Mouse (Mus musculus): Measurements from ENCODE around the gene Acoxl.

Acoxl gene

DNA sequence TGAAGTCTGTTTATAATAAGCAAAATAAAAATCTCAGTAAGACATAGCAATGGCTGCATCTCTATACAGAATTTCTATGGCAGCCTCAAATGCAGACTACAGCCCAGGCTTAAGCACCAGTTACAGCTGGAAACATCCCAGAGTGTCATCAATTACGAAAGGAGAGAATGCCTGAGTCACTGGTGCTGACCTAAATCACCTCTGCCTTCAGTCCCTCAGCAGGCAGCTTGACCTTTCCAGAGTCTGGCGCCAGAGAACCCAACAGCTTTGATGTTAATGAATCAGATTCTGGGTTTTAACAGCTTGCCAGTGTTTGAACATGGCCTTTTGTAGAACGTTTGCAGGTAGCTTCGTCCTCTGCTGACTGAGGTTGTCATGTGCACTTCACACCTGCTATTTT is 193.4 kb downstream of the Acoxl start:
- DNase-seq (ENCODE audit: low read depth, low spot score) = peak; percentile 12

DNA sequence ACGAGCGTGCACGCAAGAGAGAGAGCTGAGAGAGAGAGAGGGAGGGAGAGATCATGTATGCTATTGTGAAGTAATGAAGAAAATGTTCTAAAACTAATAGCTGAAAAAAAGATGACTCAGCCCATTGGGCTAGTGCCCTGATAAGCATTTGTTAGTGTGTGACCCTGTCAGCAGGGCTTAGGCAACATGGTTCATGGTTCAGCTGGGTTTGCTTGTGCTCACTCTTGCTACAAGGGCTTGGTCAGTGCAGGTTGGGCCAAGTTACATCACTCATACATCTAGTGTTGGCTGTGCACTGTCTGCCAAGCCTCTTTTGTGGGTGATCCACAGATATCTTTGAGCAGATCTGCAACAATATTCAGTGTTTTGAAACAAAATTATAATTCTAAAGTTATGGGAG is 194.8 kb downstream of the Acoxl start:
- no peak for DNase-seq (ENCODE audit: low read depth, low spot score)

DNA sequence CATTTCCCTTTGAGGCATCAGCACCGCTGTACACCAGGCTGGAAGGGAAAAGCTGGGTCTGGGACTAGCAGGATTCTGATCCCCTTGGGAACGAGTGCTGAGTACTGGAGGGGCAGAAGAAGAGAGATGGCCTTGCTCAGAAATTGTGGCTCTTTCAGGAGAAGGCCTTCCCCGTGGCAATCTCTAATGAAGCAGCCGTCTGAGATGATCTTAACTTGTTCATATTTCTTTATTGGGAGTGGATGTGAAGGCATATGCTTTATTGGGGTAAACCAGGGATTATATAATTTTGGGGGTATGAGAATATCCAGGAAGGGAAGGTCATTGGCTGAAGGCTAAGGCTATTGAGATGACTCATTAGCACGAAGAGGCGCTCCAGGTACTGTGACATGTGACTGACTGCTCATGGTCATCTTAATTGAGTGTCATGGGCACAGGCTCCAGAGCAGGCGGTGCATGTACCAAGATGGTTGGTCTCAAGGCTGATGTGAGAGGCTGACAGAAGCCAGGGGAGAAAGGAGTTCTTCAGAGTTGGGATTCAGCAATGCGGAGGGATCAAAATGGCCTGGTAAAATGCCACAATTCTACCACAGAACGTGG is 195.5 kb downstream of the Acoxl start:
- DNase-seq (ENCODE audit: low read depth, low spot score) = no peak

DNA sequence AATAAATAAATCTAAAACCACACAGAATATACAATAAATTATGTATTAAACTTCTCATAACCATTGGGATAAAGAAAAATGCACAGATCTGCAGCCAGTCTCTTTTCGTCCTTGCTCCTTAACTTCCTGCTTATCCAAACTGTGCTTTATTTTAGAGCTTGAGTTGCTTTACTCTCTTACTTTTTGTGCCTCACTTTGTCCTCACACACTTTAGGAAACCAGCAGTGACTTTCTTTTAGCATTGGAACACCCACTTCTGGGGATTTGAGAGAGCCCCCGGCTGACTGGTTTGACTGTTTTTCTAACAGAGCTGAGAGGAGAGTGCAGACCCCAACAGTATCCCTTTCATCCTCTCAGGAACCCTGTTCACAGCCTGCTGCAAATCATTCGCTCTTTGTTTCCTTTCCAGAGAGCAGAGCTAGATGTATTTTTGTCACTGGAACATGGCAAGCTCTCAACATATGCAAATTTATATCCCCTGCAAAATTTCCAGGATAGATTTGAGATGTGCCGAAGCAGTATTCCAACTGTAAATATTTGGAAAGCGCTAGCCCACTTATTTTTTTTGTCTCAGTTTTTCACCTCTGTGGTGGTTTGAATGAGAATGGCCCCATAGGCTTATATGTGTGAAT is 199.7 kb downstream of the Acoxl start:
- DNase-seq (ENCODE audit: low read depth, low spot score) = no peak

DNA sequence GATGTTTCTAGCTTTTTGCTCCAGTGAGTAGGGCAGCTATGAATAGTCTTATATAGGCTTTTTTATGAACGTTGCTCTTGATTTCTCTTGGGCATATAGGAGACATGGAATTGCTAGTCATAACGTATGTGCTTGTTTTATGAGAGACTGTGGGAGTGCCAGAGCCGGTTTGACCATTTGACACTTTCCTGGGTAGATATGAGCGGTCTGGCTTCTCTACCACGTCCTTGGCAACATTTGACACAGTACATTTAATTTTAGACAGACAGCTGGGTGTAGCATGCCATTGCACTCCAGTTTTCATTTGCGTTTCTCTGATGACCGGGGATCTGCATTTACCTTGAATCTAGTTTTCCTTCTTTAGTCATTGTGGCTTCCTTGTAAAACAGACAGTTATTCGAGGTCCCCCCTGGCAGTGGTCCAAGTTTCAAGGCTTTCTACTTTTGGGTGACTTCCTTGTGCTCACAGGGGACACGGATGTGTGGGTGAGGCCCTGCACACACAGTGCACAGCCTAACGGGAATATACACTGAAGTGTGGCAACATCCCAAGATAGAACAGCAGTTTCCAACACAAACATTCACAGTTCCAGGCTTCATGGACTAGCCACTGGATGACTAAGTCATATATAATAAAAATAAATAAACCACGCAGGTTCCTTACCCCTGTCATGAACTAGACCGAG is 202.5 kb downstream of the Acoxl start:
- no peak for DNase-seq (ENCODE audit: low read depth, low spot score)

DNA sequence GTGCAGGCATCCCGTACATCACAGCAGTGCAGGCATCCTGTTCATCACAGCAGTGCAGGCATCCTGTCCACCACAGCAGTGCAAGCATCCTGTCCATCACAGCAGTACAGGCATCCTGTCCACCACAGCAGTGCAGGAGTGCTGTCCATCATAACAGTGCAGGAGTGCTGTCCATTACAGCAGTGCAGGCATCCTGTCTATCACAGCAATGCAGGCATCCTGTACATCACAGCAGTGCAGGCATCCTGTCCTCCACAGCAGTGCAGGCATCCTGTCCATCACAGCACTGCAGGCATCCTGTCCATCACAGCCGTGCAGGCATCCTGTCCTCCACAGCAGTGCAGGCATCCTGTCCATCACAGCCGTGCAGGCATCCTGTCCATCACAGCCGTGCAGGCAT is 207.8 kb downstream of the Acoxl start:
- no peak for DNase-seq (ENCODE audit: low read depth, low spot score)

DNA sequence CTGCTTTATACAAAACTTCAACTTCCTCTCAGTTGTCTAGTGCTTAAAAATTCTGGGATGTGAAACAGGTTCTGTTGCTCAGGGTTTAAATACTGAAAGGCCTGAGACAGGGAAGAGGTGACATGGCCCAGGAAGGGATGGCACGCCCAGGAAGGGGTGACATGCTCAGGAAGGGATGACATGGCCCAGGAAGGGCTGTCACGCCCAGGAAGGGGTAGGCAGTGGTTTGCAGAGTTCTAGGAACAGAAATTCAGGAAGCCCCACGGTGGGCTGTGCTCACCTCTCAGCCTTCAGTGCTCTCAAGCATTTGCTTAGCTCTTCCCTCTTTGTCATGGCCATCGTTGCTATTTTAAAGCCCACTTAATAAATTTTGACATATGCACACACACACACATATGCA is 216.2 kb downstream of the Acoxl start:
- DNase-seq (ENCODE audit: low read depth, low spot score) = no peak

DNA sequence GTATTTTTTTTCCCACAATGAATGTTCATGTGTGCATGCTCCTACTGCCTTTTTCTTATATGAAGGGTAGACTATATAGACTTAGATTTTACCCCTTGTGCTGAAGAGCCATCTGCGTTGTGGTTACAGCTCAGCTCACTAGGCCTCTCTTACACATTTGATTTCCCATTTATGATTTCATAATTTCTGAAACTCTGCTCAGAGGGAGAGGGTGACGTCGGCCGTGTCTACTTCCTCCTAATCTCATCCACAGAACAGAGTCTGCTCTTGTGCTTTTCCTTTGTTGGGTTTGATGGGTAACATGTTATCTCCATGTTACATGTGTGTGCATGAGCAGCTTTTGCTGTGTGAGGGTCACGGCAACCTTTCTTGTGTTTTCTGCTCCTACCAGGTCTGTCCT is 219.2 kb downstream of the Acoxl start:
- DNase-seq (ENCODE audit: low read depth, low spot score) = no peak

DNA sequence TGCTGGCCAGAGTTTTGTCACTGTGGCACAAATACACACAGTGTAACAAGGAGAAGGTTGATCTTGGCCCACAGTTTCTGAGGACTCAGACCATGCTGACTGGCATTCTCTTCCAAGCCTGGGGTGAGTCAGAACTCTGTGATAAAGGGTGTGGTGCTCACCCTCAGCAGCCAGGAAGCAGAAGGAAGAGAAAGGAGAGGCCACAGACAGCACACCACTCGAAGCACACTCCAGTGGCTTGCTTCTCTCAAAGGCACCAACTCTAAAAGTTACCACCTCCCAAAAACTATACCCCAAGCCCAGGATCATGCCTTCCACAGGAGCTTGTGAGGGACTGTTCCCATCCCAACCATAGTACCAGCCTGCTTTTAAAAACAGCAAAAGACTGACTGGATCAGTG is 220.0 kb downstream of the Acoxl start:
- no peak for DNase-seq (ENCODE audit: low read depth, low spot score)

DNA sequence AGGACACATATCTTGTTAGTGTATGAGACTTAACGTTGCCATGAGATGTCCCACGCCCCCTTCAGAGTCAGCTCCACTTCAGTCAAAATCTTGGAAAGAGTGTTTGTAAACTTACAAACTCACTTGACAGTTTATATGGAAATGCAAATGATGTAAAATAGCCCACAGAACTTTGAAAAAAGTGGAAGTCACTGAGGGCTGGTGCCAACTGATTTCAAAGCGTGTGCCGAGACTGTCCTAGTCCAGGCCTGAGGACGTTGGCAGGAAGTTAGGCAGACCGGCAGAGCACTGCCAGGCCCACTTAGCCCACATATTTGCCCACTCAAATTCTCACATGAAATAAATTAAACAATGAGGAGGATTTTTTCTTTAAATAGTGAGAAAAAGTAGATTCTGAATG is 221.5 kb downstream of the Acoxl start:
- DNase-seq (ENCODE audit: low read depth, low spot score) = no peak

DNA sequence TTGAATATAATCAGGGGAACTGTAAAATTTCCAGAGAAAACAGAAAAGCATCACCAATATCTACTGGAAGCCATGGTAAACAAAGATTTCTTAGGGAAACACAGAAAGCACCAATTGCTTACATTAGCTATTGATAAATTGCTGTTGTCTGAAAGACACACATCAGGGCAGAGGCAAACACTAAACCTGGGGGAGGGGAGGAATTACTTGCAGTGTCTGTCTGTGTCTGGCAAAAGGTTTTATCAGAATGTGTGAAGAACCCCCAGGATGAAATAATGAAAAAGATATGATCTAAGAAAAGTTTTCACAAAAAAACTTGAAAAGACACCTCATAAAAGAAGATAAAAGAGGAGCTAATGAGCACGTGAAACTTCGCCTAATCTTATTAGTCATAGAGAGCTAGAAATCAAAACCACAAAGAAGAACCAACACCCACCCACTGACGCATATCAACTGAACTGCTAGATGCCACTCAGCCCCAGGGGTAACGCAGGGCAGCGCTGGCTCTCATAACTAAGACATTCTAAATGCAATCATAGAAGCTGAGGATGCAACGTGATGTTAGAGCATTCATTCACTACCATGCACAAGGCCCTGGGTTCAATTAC is 222.1 kb downstream of the Acoxl start:
- no peak for DNase-seq (ENCODE audit: low read depth, low spot score)

DNA sequence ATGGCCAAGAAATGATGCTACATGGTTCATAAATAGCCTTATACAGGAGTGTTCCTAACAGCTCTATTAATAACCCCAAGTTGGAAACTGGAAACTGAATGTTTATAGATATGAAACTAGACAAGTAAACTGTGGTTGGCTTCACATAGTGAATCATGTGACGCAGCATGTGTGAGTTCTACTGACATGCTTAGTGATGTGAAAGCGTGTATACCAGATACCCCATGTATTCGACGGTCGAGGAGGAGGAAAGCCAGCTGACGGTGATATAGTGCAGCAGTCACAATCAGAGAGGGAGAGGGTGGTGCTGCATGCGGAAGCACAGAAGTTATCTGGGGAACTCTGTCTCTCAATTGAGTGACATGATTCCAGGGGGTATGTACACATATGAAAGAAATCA is 222.8 kb downstream of the Acoxl start:
- DNase-seq (ENCODE audit: low read depth, low spot score) = no peak

DNA sequence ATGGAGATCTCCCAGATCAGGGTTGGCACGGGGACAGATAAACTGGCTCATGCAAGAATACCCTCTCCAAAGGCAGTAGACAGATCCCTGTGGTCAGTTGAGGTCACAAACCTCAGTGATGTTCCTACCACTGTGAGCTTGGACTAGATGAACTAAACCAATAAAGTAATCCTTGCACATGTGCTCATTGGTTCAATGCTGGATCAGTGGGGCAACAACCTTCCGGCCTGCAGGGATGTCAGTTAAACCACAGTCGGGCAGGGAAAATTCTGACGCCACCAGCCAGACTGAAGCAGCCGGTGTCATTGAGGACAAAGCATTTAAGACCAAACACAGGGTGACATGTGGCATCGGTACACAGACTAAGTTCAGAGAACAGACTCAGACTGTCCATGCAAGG is 224.1 kb downstream of the Acoxl start:
- DNase-seq (ENCODE audit: low read depth, low spot score) = no peak

DNA sequence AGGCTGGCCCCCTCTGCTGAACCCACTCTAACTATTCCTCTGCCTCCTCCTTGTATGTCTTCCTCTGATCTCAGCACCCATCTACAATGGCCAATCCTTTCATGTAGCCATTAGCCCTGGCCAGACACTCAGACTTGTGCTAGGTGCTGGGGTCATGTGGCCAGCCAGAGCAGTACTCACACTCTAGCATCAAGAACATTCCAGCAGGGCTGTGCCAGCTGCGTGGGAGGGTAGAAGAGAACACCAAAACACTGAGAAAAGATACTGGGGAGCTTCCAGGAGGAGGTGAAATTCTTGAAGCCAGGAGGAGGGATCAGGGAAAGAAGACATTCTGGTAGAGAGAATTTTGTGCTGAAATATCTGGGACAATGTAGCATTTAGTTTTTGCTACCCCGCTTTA is 226.3 kb downstream of the Acoxl start:
- DNase-seq (ENCODE audit: low read depth, low spot score) = no peak

DNA sequence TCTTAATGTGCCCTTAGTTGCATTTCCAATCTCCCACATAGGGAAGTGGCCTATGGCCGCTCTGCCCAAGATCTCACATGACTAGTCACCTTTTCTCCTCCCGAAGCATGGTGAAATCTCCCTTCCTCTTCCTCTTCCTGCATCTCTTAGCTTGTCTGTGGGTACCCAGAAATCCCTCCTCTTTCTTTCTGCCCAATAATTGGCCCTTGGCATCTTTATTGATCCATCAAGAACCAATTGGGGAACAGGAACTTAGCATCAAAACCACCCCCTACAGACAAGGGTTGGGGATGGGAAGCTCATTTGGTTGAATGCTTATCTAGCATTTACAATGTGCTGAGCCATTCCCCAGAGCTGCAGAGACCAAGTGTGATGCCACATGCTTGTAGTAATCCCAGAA is 226.9 kb downstream of the Acoxl start:
- no peak for DNase-seq (ENCODE audit: low read depth, low spot score)

DNA sequence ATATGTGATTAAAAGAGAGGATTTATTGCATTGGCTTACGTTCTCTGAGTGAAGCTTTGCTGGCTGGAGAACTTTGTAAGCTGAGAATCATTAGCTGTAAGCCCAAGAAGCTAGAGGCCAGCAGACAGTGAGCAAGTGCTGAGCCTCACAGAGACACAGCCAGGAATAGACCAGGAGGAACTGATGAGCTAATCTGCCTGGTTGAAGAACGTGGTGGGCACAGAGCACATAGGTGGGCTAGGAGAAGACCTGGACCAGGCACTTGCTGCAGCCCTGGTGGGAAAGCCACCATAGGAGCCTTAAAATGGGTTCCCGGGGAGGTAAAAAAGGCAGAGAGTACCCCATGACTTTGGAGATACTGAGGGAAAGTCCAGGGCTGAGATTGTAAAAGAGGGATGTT is 228.5 kb downstream of the Acoxl start:
- no peak for DNase-seq (ENCODE audit: low read depth, low spot score)

DNA sequence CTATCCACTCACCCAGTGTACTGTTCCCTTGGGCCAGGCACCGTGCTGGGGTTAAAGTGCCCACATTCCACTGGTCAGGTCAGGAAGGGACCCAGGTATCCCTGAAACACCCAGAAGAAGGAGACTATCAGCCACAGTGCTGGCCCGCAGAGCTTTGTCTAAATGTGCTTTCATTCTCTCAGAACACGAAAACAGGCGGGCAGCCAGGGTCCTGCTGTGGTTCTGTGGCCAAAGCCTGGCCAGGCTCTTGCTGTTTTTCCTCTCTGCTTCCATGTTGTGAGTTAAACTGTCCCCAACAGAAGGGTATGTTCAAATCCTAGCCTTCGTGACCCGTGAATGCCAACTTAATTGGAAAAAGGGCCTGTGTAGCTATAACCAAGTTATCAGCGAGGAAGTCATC is 228.9 kb downstream of the Acoxl start:
- no peak for DNase-seq (ENCODE audit: low read depth, low spot score)

DNA sequence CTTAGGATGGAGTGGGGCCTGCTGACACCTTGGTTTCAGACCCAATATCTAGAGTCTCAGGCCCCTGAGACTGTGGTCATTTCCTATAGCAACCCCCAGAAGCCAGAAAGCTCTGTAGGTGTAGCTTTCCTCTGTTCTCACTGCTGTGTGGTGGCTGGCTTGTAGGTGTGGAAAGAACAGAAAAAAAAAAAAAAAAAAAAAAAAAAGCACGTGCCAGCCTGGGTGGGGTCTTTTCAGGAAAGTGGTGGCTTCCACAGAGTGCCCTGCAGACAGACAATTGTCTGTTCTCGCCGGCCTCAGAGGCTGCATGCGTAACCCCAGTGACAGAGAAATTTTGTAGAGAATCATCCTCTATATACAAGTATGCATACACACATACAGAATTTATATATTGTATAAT is 229.5 kb downstream of the Acoxl start:
- no peak for DNase-seq (ENCODE audit: low read depth, low spot score)

DNA sequence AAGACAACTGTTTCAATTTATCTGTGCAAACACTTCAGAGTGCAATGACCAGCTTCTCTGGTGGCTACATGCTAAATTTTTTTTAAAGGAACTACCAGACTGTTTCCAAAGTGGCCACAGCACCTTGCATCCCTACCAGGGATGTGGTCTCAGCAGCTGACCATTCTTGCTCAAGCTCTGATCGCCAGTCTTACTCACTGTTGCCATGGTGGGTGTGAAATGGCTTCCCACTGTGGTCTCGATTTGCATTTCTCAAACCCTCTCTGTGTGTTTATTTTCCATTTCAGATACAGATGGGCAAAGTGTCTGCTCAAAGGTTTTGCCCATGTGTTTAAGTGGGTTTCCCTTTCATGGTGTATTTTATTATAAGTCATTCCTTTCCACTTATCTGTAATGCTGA is 230.3 kb downstream of the Acoxl start:
- DNase-seq (ENCODE audit: low read depth, low spot score) = no peak

DNA sequence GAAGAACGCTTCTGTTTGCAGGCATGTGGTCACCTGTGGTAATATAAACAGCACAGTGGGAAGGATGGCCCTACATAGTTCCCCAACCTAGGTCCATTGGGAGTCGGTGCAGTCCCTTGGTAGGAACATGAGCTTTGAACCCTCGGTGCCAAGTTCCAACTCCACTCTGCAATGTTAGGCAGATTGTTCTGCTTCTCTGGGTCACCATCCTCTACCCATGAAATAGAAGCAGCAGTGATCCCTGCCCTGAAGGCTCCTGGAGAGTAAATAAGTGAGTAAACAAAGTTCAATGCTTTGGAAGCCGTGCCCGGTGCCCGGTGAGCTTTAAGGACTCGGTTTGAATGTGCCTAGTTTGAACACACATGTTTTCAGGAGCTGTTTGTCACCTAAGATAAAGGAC is 233.1 kb downstream of the Acoxl start:
- DNase-seq (ENCODE audit: low read depth, low spot score) = no peak

DNA sequence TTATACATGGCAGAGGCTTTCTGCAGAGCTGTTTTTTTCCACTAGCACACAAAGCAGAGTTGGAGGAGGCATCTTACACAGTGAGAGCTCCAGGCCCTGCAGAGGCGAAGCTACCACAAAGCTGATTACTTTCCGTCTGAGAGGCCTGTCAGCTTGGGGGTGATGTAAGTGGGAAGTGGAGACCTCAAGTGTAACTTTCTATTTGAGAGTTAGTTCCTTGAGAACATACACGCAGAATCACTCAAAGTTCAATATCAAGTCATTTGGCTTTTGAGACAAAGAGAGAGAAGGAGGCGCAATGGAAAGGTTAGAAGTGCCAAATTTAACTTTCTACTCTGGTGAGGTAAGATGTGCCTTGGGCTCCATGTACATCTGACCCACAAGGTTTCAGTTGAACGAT is 234.3 kb downstream of the Acoxl start:
- DNase-seq (ENCODE audit: low read depth, low spot score) = no peak

DNA sequence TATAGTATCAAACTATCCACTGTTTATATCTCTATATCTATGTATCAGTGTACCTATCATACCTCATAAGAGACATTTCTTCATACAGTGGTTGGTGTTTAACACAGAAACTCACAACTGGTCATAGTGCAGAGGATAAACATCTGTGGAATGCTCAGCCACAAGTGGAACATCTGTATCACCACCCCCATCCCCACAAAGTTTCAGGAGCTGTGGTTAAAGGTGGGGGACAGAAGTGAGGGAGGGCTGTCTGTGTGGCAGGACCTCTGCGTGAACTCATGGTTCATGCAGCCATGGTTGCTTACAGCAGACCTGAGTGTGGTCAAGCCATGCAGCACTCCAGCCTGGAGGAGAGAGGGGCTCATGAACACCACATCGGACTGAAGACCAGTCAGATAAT is 234.9 kb downstream of the Acoxl start:
- no peak for DNase-seq (ENCODE audit: low read depth, low spot score)

DNA sequence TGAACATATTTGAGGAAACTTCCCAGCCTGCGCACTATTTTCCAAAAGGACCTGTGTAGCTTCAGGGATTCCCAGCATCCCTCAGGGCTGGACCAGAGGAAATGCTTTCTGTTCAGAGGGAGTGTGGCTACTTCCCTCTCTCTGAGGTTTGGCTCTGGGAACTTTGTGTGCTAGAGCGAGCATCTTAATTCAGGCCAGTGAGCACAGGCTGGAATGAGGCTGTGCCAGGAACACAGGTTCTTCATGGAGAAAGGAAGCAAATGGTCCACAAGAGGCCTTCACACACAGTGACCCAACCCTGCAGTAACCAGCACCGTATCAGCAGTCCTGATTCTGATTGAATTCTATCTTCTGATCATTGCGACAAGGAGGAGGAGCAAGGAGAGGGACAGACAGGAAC is 238.3 kb downstream of the Acoxl start:
- no peak for DNase-seq (ENCODE audit: low read depth, low spot score)

Measured in ES-CJ7 (cell line).